Mouse (Mus musculus): ENCODE measurements around the gene Lonp2. TPM values are rescaled to one million over a fixed set of nuclear protein-coding genes. Genes with fewer than 3 reads are reported as not detected.

Gene Lonp2
- polyA plus RNA-seq (2014; fragmentation: Nextera tagmentation; extraction: Ambion mirVana) = 76.8 and 79.4 TPM in 2 replicates

- Histone ChIP-seq H3K9ac (ENCODE audit: low read length) (peak within 1 kb of the TSS; percentile 71), H3K27ac (ENCODE audit: low read depth, low read length) (peak within 1 kb of the TSS; percentile 51; the same call in 1 of the 2 replicates), H3K36me3 (ENCODE audit: control insufficient read depth, insufficient read depth, low read length) (no peaks in the 10 kb centered on the region), H3K4me1 (ENCODE audit: control insufficient read depth, insufficient read depth, low read length) (peaks cover 10% of the 10 kb centered on the region), H3K27me3 (ENCODE audit: control insufficient read depth, insufficient read depth, low read length) (no peaks in the 10 kb centered on the region), H3K4me3 (ENCODE audit: low read depth, low read length) (peak within 1 kb of the TSS; percentile 84), H3K9me3 (ENCODE audit: control insufficient read depth, low read length) (no peaks in the 10 kb centered on the region), H3K4me2 (peak within 1 kb of the TSS; percentile 85)
- DNase-seq (ENCODE audit: low spot score, missing footprints) = peak; percentile 99
- under 1% methylated on average over 61 of the region's 62 CpGs for WGBS
- peak; percentile 99 for ATAC-seq (ENCODE audit: low FRiP score)
Observed at GRCm38 (mm10) chr8:86623911-86624731, at the start of gene Lonp2. Gene Lonp2, plus strand, starts transcription at chr8:86624043.

GRCm38 (mm10) chr8:86577547-86577946, 46.3 kb upstream of the Lonp2 start:
- no peak overlapping the region for H3K9ac ChIP-seq (ENCODE audit: low read length)
- no peak overlapping the region for H3K27ac ChIP-seq (ENCODE audit: low read depth, low read length)
- no peak for ATAC-seq (ENCODE audit: low FRiP score)
- H3K9me3 ChIP-seq (ENCODE audit: control insufficient read depth, low read length) = no peaks in the 10 kb centered on the region
- H3K4me2 ChIP-seq = no peak overlapping the region
- no peaks in the 10 kb centered on the region for H3K36me3 ChIP-seq (ENCODE audit: control insufficient read depth, insufficient read depth, low read length)
- WGBS = 84% methylated on average over 8 of the region's 8 CpGs
- no peaks in the 10 kb centered on the region for H3K4me1 ChIP-seq (ENCODE audit: control insufficient read depth, insufficient read depth, low read length)
- DNase-seq (ENCODE audit: low spot score, missing footprints) = peak; percentile 73
- H3K4me3 ChIP-seq (ENCODE audit: low read depth, low read length) = no peak overlapping the region
- H3K27me3 ChIP-seq (ENCODE audit: control insufficient read depth, insufficient read depth, low read length) = no peaks in the 10 kb centered on the region

GRCm38 (mm10) chr8:86578076-86578475, 45.8 kb upstream of the Lonp2 start:
- ATAC-seq (ENCODE audit: low FRiP score) = no peak
- no peaks in the 10 kb centered on the region for H3K36me3 ChIP-seq (ENCODE audit: control insufficient read depth, insufficient read depth, low read length)
- 67% methylated on average over 9 of the region's 9 CpGs for WGBS
- H3K4me3 ChIP-seq (ENCODE audit: low read depth, low read length) = no peak overlapping the region
- H3K4me1 ChIP-seq (ENCODE audit: control insufficient read depth, insufficient read depth, low read length) = no peaks in the 10 kb centered on the region
- DNase-seq (ENCODE audit: low spot score, missing footprints) = no peak
- H3K27me3 ChIP-seq (ENCODE audit: control insufficient read depth, insufficient read depth, low read length) = no peaks in the 10 kb centered on the region
- no peaks in the 10 kb centered on the region for H3K9me3 ChIP-seq (ENCODE audit: control insufficient read depth, low read length)
- no peak overlapping the region for H3K27ac ChIP-seq (ENCODE audit: low read depth, low read length)
- no peak overlapping the region for H3K9ac ChIP-seq (ENCODE audit: low read length)
- H3K4me2 ChIP-seq = no peak overlapping the region

GRCm38 (mm10) chr8:86578693-86579092, 45.1 kb upstream of the Lonp2 start:
- H3K36me3 ChIP-seq (ENCODE audit: control insufficient read depth, insufficient read depth, low read length) = no peaks in the 10 kb centered on the region
- no peak overlapping the region for H3K4me3 ChIP-seq (ENCODE audit: low read depth, low read length)
- no peaks in the 10 kb centered on the region for H3K9me3 ChIP-seq (ENCODE audit: control insufficient read depth, low read length)
- 86% methylated on average over 8 of the region's 8 CpGs for WGBS
- H3K4me1 ChIP-seq (ENCODE audit: control insufficient read depth, insufficient read depth, low read length) = no peaks in the 10 kb centered on the region
- H3K9ac ChIP-seq (ENCODE audit: low read length) = no peak overlapping the region
- no peak overlapping the region for H3K4me2 ChIP-seq
- no peak for ATAC-seq (ENCODE audit: low FRiP score)
- DNase-seq (ENCODE audit: low spot score, missing footprints) = no peak
- H3K27me3 ChIP-seq (ENCODE audit: control insufficient read depth, insufficient read depth, low read length) = no peaks in the 10 kb centered on the region
- H3K27ac ChIP-seq (ENCODE audit: low read depth, low read length) = no peak overlapping the region

GRCm38 (mm10) chr8:86580458-86580857, 43.4 kb upstream of the Lonp2 start, which contains the start of gene Abcc12:
Gene Abcc12, minus strand, starts transcription at chr8:86580686.
- Histone ChIP-seq H3K36me3 (ENCODE audit: control insufficient read depth, insufficient read depth, low read length) (no peaks in the 10 kb centered on the region), H3K4me1 (ENCODE audit: control insufficient read depth, insufficient read depth, low read length) (no peaks in the 10 kb centered on the region), H3K4me2 (no peak within 1 kb of the TSS), H3K9me3 (ENCODE audit: control insufficient read depth, low read length) (no peaks in the 10 kb centered on the region), H3K9ac (ENCODE audit: low read length) (no peak within 1 kb of the TSS), H3K27ac (ENCODE audit: low read depth, low read length) (no peak within 1 kb of the TSS), H3K27me3 (ENCODE audit: control insufficient read depth, insufficient read depth, low read length) (no peaks in the 10 kb centered on the region), H3K4me3 (ENCODE audit: low read depth, low read length) (no peak within 1 kb of the TSS)
- DNase-seq (ENCODE audit: low spot score, missing footprints) (no peak), ATAC-seq (ENCODE audit: low FRiP score) (no peak)

GRCm38 (mm10) chr8:86581921-86582331, 41.9 kb upstream of the Lonp2 start:
- Histone ChIP-seq H3K9me3 (ENCODE audit: control insufficient read depth, low read length) (no peaks in the 10 kb centered on the region), H3K4me3 (ENCODE audit: low read depth, low read length) (no peak overlapping the region), H3K9ac (ENCODE audit: low read length) (no peak overlapping the region), H3K4me1 (ENCODE audit: control insufficient read depth, insufficient read depth, low read length) (no peaks in the 10 kb centered on the region), H3K27me3 (ENCODE audit: control insufficient read depth, insufficient read depth, low read length) (no peaks in the 10 kb centered on the region), H3K27ac (ENCODE audit: low read depth, low read length) (no peak overlapping the region), H3K36me3 (ENCODE audit: control insufficient read depth, insufficient read depth, low read length) (no peaks in the 10 kb centered on the region), H3K4me2 (no peak overlapping the region)
- ATAC-seq (ENCODE audit: low FRiP score) (no peak), DNase-seq (ENCODE audit: low spot score, missing footprints) (no peak)
- 87% methylated on average over 4 of the region's 4 CpGs for WGBS

GRCm38 (mm10) chr8:86585118-86585517, 38.7 kb upstream of the Lonp2 start:
- H3K9me3 ChIP-seq (ENCODE audit: control insufficient read depth, low read length) = no peaks in the 10 kb centered on the region
- WGBS = 5% methylated on average over 11 of the region's 11 CpGs
- H3K36me3 ChIP-seq (ENCODE audit: control insufficient read depth, insufficient read depth, low read length) = no peaks in the 10 kb centered on the region
- DNase-seq (ENCODE audit: low spot score, missing footprints) (peak; percentile 96), ATAC-seq (ENCODE audit: low FRiP score) (peak; percentile 82)
- peak overlapping the region; percentile 50; the same call in 1 of the 2 replicates for H3K9ac ChIP-seq (ENCODE audit: low read length)
- H3K4me1 ChIP-seq (ENCODE audit: control insufficient read depth, insufficient read depth, low read length) = no peaks in the 10 kb centered on the region
- no peak overlapping the region for H3K27ac ChIP-seq (ENCODE audit: low read depth, low read length)
- H3K4me3 ChIP-seq (ENCODE audit: low read depth, low read length) = peak overlapping the region; percentile 31
- no peaks in the 10 kb centered on the region for H3K27me3 ChIP-seq (ENCODE audit: control insufficient read depth, insufficient read depth, low read length)
- peak overlapping the region; percentile 54 for H3K4me2 ChIP-seq

- ATAC-seq (ENCODE audit: low FRiP score) (peak; percentile 84), DNase-seq (ENCODE audit: low spot score, missing footprints) (peak; percentile 98)
- H3K27me3 ChIP-seq (ENCODE audit: control insufficient read depth, insufficient read depth, low read length) = no peaks in the 10 kb centered on the region
- H3K27ac ChIP-seq (ENCODE audit: low read depth, low read length) = no peak overlapping the region
- H3K36me3 ChIP-seq (ENCODE audit: control insufficient read depth, insufficient read depth, low read length) = no peaks in the 10 kb centered on the region
- H3K9ac ChIP-seq (ENCODE audit: low read length) = peak overlapping the region; percentile 50; the same call in 1 of the 2 replicates
- H3K4me1 ChIP-seq (ENCODE audit: control insufficient read depth, insufficient read depth, low read length) = no peaks in the 10 kb centered on the region
- no peaks in the 10 kb centered on the region for H3K9me3 ChIP-seq (ENCODE audit: control insufficient read depth, low read length)
- H3K4me3 ChIP-seq (ENCODE audit: low read depth, low read length) = peak overlapping the region; percentile 31
- 4% methylated on average over 16 of the region's 16 CpGs for WGBS
- H3K4me2 ChIP-seq = peak overlapping the region; percentile 54
Observed at GRCm38 (mm10) chr8:86585532-86585931, 38.3 kb upstream of the Lonp2 start.

GRCm38 (mm10) chr8:86586058-86586457, 37.8 kb upstream of the Lonp2 start:
- 47% methylated on average over 5 of the region's 5 CpGs for WGBS
- DNase-seq (ENCODE audit: low spot score, missing footprints) (no peak), ATAC-seq (ENCODE audit: low FRiP score) (no peak)
- no peaks in the 10 kb centered on the region for H3K9me3 ChIP-seq (ENCODE audit: control insufficient read depth, low read length)
- H3K27ac ChIP-seq (ENCODE audit: low read depth, low read length) = no peak overlapping the region
- no peak overlapping the region for H3K4me2 ChIP-seq
- H3K27me3 ChIP-seq (ENCODE audit: control insufficient read depth, insufficient read depth, low read length) = no peaks in the 10 kb centered on the region
- no peaks in the 10 kb centered on the region for H3K4me1 ChIP-seq (ENCODE audit: control insufficient read depth, insufficient read depth, low read length)
- H3K9ac ChIP-seq (ENCODE audit: low read length) = no peak overlapping the region
- no peak overlapping the region for H3K4me3 ChIP-seq (ENCODE audit: low read depth, low read length)
- no peaks in the 10 kb centered on the region for H3K36me3 ChIP-seq (ENCODE audit: control insufficient read depth, insufficient read depth, low read length)
